Mouse (Mus musculus) yolk sac, embryonic 10.5 days (tissue): ENCODE measurements around the gene Snapc2.
A peak's percentile ranks its signal among the peaks of the same experiment; 100 is the strongest.
"Not testable (repeated sequence)": the region's sequence is repeated elsewhere in the genome, so short reads cannot be mapped to it uniquely, and the experiment has no call there.

ENCODE experiments used
- DNase-seq: peaks from one replicate; pipeline ENCODE4 v3.0.0-alpha.2; 2017; ENCODE audit warnings: low spot score

Snapc2 gene

DNA sequence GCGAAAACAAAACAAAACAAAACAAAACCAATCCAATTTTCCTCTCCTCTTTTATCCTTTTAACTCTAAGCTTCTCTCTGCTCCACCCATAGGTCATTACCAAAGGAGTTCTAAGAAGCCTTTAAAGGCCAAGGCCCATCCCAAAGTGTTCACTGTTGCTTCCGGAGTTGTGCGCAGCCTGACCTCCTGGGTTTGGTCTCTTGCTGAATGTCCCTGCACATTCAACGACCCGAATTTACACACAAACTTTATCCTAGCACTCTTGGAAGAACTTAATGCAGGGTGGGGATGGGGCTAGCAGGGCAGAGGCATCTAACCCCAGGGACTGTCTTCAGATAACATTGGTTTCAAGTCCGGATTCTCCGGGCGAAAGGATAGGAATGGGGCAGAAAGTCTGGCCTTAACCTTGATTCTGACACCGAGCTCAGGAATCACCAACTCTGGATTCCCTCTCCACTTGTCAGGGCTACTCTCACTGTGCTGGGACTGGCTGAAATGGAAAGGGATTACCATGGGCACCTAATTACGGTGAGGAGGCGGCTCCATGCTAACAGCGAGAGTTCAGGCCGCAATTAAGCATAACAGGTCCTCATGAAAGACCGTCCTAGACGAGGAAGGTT, 15.0 kb upstream of the Snapc2 start:
- DNase-seq, result peak; percentile 58

GRCm38 (mm10) chr8:4238434-4239192, 14.3 kb upstream of the Snapc2 start, which contains the start of the genes Map2k7 and Gm49320:
Map2k7 (plus strand) TSS chr8:4238740.
Gm49320 (plus strand) TSS chr8:4238865.
- DNase-seq, result peak; percentile 99

GRCm38 (mm10) chr8:4239193-4239890, 13.5 kb upstream of the Snapc2 start:
- no peak for DNase-seq

DNA sequence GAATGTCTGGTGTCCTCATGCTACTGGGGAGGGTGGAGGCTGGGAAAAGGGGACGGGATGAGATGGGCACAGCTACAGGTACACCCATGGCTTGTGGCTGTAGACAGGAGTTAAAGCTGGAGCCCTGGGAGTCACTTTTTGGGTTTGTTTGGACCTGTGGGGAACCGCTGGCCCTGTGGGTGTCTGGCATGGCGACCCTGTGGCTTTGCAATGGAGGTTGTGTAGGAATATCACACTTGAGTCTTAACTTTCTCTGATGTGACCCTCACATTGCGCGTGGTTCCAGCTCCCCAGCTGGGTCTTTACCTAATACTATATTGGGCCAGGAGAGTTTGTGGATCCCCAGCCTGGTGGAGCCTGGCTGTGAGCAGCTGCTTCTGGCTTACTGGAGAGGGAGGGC, 7.8 kb upstream of the Snapc2 start:
- no peak for DNase-seq

GRCm38 (mm10) chr8:4245737-4246136, 7.1 kb upstream of the Snapc2 start:
- DNase-seq, result no peak

DNA sequence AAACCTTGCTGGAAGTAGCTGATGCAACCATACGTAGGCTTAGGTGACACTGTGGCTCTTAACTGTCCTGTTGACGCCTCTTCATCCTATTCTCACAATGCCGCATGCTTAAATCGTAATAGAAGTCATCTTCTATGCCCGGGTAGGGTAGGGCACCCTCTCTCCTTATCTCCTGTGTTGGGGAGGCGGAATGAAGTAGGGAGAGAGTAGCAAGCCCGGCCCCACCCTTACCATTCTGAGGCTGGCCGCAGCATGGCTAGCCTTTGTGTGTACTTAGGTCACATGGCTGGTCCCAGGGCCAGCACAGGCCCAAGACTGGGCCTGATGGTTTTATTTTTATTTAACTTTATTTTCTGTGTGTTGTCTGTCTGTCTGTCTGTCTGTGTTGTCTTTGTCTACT, 5.6 kb upstream of the Snapc2 start:
- DNase-seq, result no peak

- DNase-seq, result no peak
These were observed 4.8 kb upstream of the Snapc2 start, which contains the start of gene Tgfbr3l for GRCm38 (mm10) chr8:4247951-4248540. Tgfbr3l (plus strand) TSS chr8:4248214.

DNA sequence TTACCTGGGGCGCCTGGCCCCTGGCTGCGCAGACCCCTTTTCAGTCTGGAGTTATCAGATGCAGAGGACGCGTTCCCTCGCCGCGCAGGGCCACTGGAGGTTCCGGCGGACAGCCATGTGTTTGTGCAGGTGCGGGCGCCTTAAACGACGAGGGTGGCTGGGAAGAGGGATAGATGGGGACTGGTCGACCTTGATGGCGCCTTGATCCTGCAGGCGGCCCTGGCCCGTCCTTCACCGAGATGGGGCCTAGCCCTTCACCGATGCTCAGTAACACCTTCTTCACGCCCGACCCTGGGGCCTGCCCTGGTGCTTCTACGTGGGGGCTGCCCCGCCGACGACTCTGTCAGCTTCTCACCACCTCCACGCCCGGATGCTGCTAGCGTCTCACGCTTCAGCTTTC, 3.7 kb upstream of the Snapc2 start:
- no peak for DNase-seq

DNA sequence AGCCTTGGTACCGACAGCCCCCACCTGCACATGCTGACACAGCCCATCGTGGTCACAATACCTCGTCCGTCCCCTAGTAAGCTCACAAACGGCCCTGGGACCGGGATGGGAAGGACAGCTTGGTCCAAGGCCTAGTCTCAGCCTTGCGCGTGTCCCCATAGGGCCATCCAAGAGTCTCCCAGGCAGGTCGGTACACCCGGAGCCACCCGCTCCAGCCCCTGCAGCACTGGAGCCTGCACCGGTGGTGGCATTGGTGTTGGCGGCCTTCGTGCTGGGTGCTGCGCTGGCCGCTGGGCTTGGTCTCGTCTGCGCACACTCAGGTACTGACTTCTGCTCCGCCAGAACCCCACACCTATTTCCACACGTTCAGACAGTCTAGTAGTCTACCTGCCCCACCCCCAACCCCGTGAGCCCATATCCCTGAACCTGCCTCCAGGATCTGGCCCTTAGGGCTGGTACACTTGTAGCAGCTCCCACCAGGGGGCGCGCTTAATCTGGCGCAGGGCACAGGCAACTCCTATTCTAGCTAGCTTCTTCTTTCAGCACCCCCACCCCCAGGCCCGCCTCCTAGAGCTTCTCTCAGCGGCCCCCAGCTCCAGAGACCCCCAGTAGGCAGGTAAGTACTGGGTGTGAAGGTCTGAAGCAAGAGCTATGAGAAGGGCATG, 2.4 kb upstream of the Snapc2 start:
- DNase-seq, result peak; percentile 68

- DNase-seq, result no peak
These were observed 642 bp upstream of the Snapc2 start for GRCm38 (mm10) chr8:4252116-4252760.

DNA sequence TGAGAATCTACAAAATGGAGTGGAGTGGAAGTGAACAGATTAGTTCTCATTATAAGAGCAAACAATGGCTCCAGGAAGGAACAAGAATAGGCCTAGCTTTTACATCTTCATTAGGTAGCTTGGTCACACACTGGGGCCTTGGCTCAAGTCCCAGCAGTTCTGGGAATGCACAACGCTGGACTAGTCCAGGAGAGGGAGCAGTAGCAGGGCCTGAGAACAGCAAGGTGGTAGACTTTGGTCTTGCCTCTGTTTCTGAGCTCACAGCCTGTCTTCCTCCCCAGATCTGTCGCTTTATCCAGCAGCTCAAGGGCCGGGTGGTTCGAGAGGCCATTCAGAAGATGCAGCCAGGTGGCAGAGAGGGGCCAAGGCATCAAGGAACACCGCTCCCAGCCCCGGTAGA, 1.1 kb downstream of the Snapc2 start:
- no peak for DNase-seq

DNA sequence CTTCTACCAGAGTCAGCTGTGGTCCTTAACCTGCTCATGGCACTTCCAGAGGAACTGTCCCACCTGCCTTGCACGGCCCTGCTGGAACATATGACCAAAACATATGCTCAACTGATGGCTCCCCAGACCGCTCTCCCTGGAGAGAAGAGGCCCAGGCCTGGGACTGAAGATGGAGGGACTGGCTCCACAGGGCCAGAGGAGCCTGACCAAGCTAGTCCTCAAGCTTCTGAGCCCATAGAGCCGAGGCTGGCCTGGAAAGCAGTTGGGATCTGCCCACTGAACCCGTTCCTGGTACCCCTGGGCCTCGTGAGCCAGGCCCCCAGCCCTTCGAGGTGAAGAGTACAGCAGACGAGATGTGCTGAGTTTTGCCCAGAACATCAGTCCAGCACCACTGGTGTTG, 2.6 kb downstream of the Snapc2 start:
- DNase-seq, result not testable (repeated sequence)

DNA sequence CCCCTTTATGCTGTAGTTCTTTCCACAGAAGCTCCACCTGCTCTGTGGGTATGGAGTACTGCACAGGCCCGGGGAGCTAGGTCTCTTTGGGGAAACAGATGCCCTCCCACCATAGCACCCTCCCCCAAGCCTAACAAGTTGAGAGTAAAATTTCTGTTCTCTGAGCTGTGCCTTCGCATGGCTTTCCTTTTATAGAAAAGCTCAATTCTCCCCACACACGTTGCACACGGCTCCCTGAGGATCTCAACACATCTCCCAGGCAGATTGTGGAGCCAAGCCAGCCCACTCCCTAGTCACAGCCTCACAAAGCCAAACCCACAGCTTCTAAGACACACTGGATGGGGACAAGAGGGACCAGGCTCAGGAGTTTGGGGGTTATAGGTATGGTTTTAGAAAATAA, 4.0 kb downstream of the Snapc2 start:
- no peak for DNase-seq

GRCm38 (mm10) chr8:4257350-4257749, 4.5 kb downstream of the Snapc2 start:
- DNase-seq, result no peak

GRCm38 (mm10) chr8:4258233-4258632, 5.4 kb downstream of the Snapc2 start:
- DNase-seq, result peak; percentile 71

GRCm38 (mm10) chr8:4258678-4259077, 5.8 kb downstream of the Snapc2 start:
- DNase-seq, result peak; percentile 39

DNA sequence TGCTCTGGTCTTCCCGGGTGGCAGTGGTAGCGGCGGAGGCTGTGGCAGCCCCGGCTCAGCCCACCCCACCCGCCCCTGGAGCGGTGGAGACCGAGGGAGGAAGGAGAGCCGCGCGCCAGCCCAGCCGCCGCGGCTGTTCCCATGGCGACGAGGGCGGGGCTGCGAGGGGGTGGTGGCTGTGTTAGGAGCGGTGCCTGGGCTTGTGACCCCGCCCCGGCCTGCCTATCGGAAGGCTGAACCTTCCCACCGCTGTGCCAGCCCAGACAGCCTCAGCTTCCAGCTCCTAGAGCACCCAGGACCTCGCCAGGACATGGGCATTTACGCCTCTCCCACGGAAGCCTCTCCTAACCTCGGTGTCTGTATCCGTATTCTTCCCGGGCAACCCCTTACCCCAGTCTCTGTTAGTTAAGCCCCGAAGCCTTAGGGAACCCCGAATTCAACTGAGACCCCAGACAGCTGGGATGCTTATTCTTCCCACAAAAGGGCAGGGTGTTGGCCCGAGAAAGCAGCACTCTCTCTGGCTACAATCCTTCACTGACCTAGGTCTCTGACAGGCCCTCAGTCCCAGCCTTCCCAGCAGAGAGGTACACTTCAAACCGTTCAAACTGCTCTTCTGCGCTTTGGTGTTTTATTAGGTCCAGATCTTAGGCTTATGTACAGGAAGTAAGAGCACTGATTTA, 6.4 kb downstream of the Snapc2 start, which contains the start of gene Ctxn1:
TSS of gene Ctxn1 (minus strand) at position 150 of the 680 bp plus-strand sequence.
- peak; percentile 94 for DNase-seq

- no peak for DNase-seq
These were observed 6.9 kb downstream of the Snapc2 start for GRCm38 (mm10) chr8:4259805-4260170.

- DNase-seq, result no peak
These were observed 10.4 kb downstream of the Snapc2 start for GRCm38 (mm10) chr8:4263105-4263791.
